Mouse (Mus musculus) bone marrow macrophage, adult 2 months (primary cell): ENCODE measurements around the gene Rsl1d1.

Experiments
- CTCF ChIP-seq: IDR thresholded peaks from 2 replicates; pipeline ENCODE4 v1.5.1; 2012; ENCODE audit warnings: low read depth, mild to moderate bottlenecking, low read length, moderate library complexity
- POLR2A ChIP-seq: IDR thresholded peaks from 2 replicates; pipeline ENCODE4 v1.6.1; 2012; ENCODE audit warnings: mild to moderate bottlenecking, low read depth, low read length, borderline replicate concordance

DNA sequence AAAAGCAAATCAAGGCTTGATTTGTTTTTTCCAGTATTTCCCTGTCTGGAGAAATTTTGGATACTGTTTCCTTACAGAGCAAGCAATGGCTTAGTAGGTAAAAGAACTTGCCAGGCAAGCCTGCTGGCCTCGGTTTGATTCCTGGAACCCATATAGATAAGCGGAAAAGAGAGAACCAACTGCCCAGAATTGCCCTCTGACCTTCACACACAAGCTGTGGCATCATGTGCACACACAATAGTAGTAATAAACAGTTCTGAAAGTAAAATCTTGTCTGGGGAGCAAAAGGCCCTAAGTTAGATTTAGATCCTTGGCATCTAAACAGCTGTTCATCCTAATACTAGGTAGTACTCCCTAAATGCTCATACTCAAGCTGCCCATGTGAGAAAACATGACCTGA, 44.7 kb upstream of the Rsl1d1 start:
- TF ChIP-seq POLR2A: no peak
- no peak for TF ChIP-seq CTCF
